Mouse (Mus musculus) activated CD4-positive, CD25-positive, alpha-beta regulatory T cell (primary cell): Measurements from ENCODE around the gene Crygd. TPM values are rescaled to one million over a fixed set of nuclear protein-coding genes. Genes with fewer than 3 reads are reported as not detected.

Source experiments
- polyA plus RNA-seq, 2 experiments: library from polyadenylated mRNA; unstranded; fragments of 100-300 nt; shearing (Covaris generic); gene quantifications; one replicate each; pipeline ENCODE4 v1.2.1; 2017

Crygd gene
- polyA plus RNA-seq: not detected

DNA sequence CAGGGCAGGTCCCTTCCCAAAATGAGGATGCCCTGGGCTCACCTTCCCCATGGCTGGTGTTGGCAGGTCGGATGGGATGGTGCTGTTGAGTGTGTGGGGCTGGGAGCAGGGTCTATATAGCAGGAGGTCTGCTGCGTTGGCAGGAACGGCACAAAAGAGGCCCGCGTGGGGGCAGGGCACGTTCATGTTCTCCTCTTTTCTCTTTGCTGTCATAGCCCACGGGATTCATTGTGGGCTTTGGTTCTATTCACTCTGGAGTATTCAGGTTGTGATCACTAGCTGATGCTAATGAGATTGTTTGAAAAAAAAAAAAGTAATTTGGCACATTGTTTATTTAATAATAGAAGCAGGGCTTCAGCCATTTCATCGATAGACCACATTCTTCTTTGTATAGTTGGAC lies at the start of gene Crygd:
Crygd (minus strand) TSS at position 101 of the 400 bp plus-strand sequence.

DNA sequence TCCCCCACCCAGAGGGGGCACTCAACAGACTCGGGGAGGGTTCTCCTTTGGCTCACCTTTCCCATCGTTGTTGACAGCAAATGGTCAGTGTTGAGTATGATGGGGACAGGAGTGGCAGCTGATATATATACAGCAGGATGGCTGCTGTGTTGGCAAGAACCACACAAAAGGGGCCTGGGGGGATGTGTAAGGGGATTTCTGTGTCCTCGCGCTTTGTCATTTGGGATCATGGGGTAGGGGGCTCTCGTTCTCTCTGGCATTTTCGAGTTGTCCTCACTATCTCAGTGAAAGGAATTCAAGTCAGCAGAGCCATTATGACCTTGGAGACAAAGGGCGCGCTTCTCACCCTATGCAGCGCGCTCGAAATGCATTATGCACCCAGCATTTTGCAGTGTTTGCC lies 40.0 kb upstream of the Crygd start, which contains the start of gene Cryga:
Cryga (minus strand) TSS at position 101 of the 400 bp plus-strand sequence.

DNA sequence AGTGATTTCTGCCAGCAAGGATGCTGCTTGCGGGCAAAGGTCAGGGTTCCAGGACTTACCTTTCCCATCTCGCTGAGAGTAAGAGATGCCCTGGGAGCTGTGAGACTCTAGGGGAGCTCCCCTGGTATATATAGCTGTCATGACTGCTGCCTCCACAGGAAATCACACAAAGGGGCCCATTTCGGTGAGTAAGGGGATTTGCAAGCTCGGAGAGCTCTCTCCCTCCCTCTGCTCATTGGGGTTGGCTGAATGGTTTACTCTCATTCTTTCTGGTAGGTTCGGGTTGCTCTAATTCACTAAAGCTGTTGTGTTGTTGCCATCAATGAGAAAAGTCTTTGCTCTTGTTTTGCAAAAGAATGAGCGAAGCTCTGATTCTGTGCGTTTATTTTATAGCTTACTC lies 18.9 kb upstream of the Crygd start, which contains the start of gene Crygb:
Crygb (minus strand) TSS at position 101 of the 400 bp plus-strand sequence.

DNA sequence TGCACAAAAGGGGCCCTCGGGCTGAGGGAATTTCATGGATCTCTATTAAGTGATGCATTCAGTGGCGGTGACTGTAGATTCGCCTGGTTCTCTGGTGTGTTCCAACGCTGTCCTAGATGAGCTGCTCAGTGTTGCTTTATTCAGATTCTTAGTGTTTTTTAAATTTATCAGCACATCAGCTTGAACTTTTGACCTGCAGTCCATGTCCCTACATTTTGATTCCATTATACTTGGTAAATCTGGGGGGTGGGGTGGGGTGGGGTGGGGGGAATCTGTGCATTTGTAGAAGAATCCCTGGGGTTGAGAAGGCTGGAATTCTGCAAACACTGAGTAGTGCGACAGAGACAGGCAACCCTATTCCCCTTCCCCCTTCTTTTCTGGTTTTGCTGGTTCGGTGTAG lies 10.3 kb upstream of the Crygd start, which contains the start of gene Crygc:
Crygc (minus strand) TSS at position 101 of the 400 bp plus-strand sequence.

DNA sequence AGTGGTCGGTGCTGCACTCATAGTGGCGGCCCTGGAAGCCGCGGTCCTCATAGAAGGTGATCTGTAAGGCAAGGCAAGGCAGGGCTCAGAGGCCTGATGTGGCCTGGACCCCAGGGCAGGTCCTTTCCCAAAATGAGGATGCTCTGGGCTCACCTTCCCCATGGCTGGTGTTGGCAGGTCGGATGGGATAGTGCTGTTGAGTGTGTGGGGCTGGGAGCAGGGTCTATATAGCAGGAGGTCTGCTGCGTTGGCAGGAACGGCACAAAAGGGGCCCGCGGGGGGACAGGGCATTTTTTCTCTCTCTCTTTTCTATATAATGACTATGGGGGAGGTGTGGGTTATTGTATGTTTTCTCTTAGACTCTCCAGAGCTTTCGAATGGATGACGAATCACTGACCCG lies 12.3 kb downstream of the Crygd start, which contains the start of gene Cryge:
Cryge (minus strand) TSS at position 198 of the 400 bp plus-strand sequence.

DNA sequence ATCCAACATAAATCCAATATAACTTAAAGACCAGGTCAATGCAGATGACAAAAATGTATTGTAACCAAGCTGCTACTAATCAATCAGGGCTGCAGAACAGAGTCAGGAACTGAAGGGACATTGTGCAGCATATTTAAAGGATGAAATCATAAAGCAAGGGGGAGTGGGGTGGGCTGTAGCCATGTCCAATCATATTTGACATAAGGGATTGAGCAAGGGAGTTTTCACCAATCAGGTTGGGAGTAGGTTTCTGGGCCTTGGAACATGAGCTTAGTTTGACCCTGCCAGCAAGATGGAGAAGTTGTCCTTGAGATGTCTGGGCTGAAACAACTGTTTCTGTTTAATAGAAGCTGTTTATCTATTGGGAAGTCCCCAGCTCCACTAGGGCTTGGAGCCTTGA lies 30.6 kb downstream of the Crygd start, which contains the start of gene Akr1cl:
Akr1cl (minus strand) TSS at position 119 of the 400 bp plus-strand sequence.

Other genes starting within 250 kb of the Crygd start
- 1 to 10 TPM; 2.5 to 3.0 TPM for gene Plekhm3, start 106.6 kb downstream of the Crygd start, polyA plus RNA-seq
- gene Akr1cl, start 30.7 kb downstream of the Crygd start, polyA plus RNA-seq: under 1 TPM in 1 of 2 experiments, not detected in 1; 0.86 TPM
- not detected for gene Cryge, start 12.3 kb downstream of the Crygd start, polyA plus RNA-seq
- gene Crygc, start 10.2 kb upstream of the Crygd start, polyA plus RNA-seq: not detected
- not detected for gene Crygb, start 18.8 kb upstream of the Crygd start, polyA plus RNA-seq
- not detected for gene Cryga, start 39.9 kb upstream of the Crygd start, polyA plus RNA-seq
- gene Gm28845, start 56.1 kb upstream of the Crygd start, polyA plus RNA-seq: not detected
- gene D630023F18Rik, start 59.8 kb upstream of the Crygd start, polyA plus RNA-seq: not detected
- gene Idh1, start 123.0 kb upstream of the Crygd start, polyA plus RNA-seq: 10 to 100 TPM in 1 of 2 experiments, 1 to 10 TPM in 1; 10.0 to 12.3 TPM
- gene Pikfyve, start 123.2 kb upstream of the Crygd start, polyA plus RNA-seq: 10 to 100 TPM; 19.9 to 26.1 TPM
- under 1 TPM in 1 of 2 experiments, not detected in 1; 0.14 TPM for gene Pth2r, start 218.6 kb upstream of the Crygd start, polyA plus RNA-seq